Mouse (Mus musculus): ENCODE data around the gene Rlbp1.

- TF ChIP-seq CTCF (IDR thresholded peaks at IDR 0.05): no peak
- TF ChIP-seq EP300 (IDR thresholded peaks at IDR 0.05): no peak
Observed at GRCm38 (mm10) chr7:79393924-79394323, 7.1 kb upstream of the Rlbp1 start.
